Mouse (Mus musculus): Measurements from ENCODE around the gene Krtap5-4. TPM values are rescaled to one million over a fixed set of nuclear protein-coding genes. Genes with fewer than 3 reads are reported as not detected.
"Not testable (repeated sequence)": the region's sequence is repeated elsewhere in the genome, so short reads cannot be mapped to it uniquely, and the experiment has no call there.

Gene Krtap5-4
- polyA plus RNA-seq, 1 experiment, result not detected

DNA sequence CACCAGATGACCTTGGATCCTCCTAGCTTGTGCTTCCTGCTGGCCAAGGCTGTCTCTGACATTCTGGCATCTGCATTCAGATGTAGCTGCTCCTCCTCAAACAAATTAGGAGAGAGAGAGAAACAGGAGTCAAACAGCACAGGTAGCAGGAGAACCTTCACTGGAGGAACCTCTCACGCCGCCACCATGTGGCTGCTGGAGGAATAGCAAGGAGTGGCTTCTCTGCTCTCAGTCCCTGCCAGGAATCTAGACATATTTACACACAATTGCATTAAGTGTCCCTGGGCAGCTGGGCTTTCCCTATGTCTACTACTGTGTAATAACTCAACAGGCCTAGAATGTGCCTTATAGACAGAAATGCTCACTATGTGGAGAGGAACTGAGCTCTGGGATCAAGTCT, 9.5 kb upstream of the Krtap5-4 start:
- TF ChIP-seq CTCF (IDR thresholded peaks at IDR 0.05; ENCODE audit: extremely low read depth, insufficient read depth, low read length), result peak; percentile 52
- H3K27ac ChIP-seq (ENCODE audit: insufficient read depth, low read length); H3K4me1 ChIP-seq (ENCODE audit: control insufficient read depth, insufficient read depth, low read length); H3K4me3 ChIP-seq (ENCODE audit: insufficient read depth, low read length): not testable (repeated sequence)

DNA sequence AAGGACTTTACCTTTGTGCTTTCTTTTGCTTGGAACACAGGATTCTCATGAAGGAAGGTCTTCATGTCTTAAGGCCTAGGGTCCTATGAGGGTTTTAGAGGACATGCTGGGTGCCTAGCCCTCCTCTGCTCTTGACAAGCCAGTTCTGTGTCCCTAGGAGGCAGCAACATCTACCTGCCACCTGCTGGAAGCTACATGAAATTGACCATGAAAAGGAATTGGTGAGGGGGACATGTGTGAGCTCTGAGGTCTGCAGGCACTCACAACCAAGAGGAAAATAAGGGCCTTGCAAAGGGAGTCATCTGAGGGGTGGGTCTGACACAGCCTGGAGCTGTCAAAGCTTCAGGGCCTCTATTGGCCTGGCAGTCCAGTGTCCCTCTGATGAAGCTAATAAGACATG, 7.9 kb upstream of the Krtap5-4 start:
- TF ChIP-seq POLR2A (IDR thresholded peaks at IDR 0.05; ENCODE audit: extremely low read depth, insufficient read depth, low read length), result no peak
- no peak for TF ChIP-seq CTCF (IDR thresholded peaks at IDR 0.05; ENCODE audit: extremely low read depth, insufficient read depth, low read length)
- Histone ChIP-seq H3K4me1 (ENCODE audit: control insufficient read depth, insufficient read depth, low read length) (no peaks in the 10 kb centered on the region), H3K27ac (ENCODE audit: insufficient read depth, low read length) (no peak overlapping the region), H3K4me3 (ENCODE audit: insufficient read depth, low read length) (no peak overlapping the region)

DNA sequence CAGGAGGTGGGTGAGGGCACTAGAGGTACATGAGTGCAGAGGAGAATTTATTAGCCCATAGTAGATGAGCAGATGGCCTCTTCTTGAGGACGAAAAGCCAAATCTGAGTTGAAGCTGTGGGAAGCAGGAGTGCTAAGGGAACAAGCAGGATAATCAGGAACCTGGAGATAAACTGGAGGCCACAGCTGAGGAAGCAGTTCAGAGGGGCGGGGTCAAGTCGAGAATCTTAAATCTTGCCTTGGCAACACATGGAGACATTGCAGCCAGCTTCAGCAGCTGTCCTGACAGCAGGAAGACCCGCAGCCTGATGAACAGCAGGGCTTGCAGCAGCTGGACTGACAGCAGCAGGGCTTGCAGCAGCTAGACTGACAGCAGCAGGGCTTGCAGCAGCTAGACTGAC, 7.2 kb upstream of the Krtap5-4 start:
- H3K4me1 ChIP-seq (ENCODE audit: control insufficient read depth, insufficient read depth, low read length); H3K27ac ChIP-seq (ENCODE audit: insufficient read depth, low read length); H3K4me3 ChIP-seq (ENCODE audit: insufficient read depth, low read length): not testable (repeated sequence)

DNA sequence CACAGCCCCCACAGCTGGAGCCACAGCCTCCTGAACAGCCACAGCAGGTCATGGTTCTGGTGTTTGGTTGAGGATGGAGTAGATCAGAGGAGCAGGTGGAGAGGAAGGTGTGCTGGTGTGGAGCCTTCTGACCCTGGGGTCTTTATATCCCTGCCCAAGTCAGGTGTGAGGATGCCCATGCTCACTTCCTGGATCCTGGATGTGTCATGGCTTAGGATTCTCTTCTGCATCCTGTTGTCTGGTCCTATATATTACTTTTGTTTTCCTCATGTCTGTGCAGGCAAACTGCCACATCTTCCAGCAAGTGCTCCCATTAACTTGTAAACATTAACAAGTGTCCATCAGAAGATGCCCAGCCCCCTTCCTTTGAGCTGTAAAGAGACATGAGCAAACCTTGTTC, 6.3 kb upstream of the Krtap5-4 start, which contains the start of gene Krtap5-1:
Gene Krtap5-1, minus strand, starts transcription at position 101 of the 400 bp plus-strand sequence.
- not testable (repeated sequence) for H3K4me1 ChIP-seq (ENCODE audit: control insufficient read depth, insufficient read depth, low read length); H3K4me3 ChIP-seq (ENCODE audit: insufficient read depth, low read length); H3K27ac ChIP-seq (ENCODE audit: insufficient read depth, low read length)

DNA sequence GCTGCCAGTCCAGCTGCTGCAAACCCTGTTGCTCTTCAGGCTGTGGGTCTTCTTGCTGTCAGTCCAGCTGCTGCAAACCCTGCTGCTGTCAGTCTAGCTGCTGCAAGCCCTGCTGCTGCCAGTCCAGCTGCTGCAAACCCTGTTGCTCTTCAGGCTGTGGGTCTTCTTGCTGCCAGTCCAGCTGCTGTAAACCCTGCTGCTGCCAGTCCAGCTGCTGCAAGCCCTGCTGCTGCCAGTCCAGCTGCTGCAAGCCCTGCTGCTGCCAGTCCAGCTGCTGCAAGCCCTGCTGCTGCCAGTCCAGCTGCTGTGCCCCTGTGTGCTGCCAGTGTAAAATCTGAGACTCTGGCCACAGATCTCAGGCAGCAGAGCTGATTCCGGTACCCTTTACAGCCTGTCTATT, 580 bp downstream of the Krtap5-4 start:
- not testable (repeated sequence) for H3K4me3 ChIP-seq (ENCODE audit: insufficient read depth, low read length); H3K27ac ChIP-seq (ENCODE audit: insufficient read depth, low read length); H3K4me1 ChIP-seq (ENCODE audit: control insufficient read depth, insufficient read depth, low read length)

DNA sequence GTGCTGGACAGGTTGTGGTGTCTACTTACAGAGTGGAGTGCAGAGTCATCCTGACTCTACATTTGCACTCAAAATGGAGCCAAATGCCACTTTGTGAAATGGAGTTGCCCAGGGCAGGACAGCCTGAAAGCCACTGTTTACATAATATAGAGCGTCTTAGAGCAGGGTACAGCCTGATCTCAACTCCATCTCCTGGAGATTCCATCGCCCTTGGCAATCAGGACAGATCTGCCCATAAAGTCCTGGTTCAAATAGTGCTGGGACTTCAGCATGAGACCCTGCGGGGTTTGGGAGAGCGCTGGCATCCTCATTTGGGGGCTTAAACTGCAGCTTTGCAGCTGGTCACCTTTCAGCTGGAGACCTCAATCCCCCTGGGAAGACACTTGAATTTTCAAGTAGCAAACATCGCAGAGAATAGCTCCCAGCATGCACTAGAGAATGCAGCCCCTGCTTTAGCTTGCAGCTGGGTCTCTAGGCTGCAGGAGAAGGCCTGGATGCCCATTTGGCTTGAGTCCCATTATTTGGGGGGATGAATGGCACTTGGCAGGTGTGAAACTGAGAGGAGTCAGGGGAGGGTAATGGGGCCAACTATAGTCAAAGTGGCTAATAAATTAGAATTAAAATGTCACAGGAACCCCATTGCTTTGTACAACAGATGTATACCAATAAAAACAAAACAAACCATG, 11.4 kb downstream of the Krtap5-4 start:
- no peak overlapping the region for H3K27ac ChIP-seq (ENCODE audit: insufficient read depth, low read length)
- no peak for TF ChIP-seq POLR2A (IDR thresholded peaks at IDR 0.05; ENCODE audit: extremely low read depth, insufficient read depth, low read length)
- TF ChIP-seq CTCF (IDR thresholded peaks at IDR 0.05; ENCODE audit: extremely low read depth, insufficient read depth, low read length), result no peak
- H3K4me3 ChIP-seq (ENCODE audit: insufficient read depth, low read length), result no peak overlapping the region
- no peaks in the 10 kb centered on the region for H3K4me1 ChIP-seq (ENCODE audit: control insufficient read depth, insufficient read depth, low read length)

- H3K4me1 ChIP-seq (ENCODE audit: control insufficient read depth, insufficient read depth, low read length), result no peaks in the 10 kb centered on the region
- H3K27ac ChIP-seq (ENCODE audit: insufficient read depth, low read length), result no peak overlapping the region
- no peak for TF ChIP-seq POLR2A (IDR thresholded peaks at IDR 0.05; ENCODE audit: extremely low read depth, insufficient read depth, low read length)
- TF ChIP-seq CTCF (IDR thresholded peaks at IDR 0.05; ENCODE audit: extremely low read depth, insufficient read depth, low read length), result peak; percentile 77
- no peak overlapping the region for H3K4me3 ChIP-seq (ENCODE audit: insufficient read depth, low read length)
Observed at GRCm38 (mm10) chr7:142316558-142316957, 13.2 kb downstream of the Krtap5-4 start.

- H3K27ac ChIP-seq (ENCODE audit: insufficient read depth, low read length), result no peak overlapping the region
- H3K4me1 ChIP-seq (ENCODE audit: control insufficient read depth, insufficient read depth, low read length), result no peaks in the 10 kb centered on the region
- TF ChIP-seq CTCF (IDR thresholded peaks at IDR 0.05; ENCODE audit: extremely low read depth, insufficient read depth, low read length) (no peak), POLR2A (IDR thresholded peaks at IDR 0.05; ENCODE audit: extremely low read depth, insufficient read depth, low read length) (no peak)
- no peak overlapping the region for H3K4me3 ChIP-seq (ENCODE audit: insufficient read depth, low read length)
Observed at GRCm38 (mm10) chr7:142317216-142317615, 13.9 kb downstream of the Krtap5-4 start.

GRCm38 (mm10) chr7:142319124-142319523, 15.8 kb downstream of the Krtap5-4 start:
- TF ChIP-seq POLR2A (IDR thresholded peaks at IDR 0.05; ENCODE audit: extremely low read depth, insufficient read depth, low read length) (no peak), CTCF (IDR thresholded peaks at IDR 0.05; ENCODE audit: extremely low read depth, insufficient read depth, low read length) (no peak)
- no peak overlapping the region for H3K4me3 ChIP-seq (ENCODE audit: insufficient read depth, low read length)
- H3K4me1 ChIP-seq (ENCODE audit: control insufficient read depth, insufficient read depth, low read length), result no peaks in the 10 kb centered on the region
- no peak overlapping the region for H3K27ac ChIP-seq (ENCODE audit: insufficient read depth, low read length)

DNA sequence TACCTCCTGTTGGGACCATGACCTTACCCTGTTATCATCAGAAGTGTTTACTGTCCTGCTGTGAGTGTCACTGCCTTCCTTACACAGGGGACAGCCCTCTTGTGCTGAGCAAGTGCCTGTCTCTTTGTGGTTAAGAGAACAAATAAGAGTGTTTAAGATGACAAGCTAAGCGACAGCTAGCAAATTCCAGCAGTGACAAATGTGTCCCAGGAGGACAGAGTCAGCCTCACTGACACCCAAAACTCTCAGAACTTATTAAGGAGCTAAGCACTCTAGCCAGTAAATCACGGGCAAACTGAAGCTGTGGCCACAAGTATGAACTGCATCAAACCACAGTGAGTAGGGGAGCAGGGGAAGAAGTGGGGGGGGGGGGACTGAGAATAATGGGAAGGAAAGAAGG, 17.6 kb downstream of the Krtap5-4 start:
- Histone ChIP-seq H3K4me1 (ENCODE audit: control insufficient read depth, insufficient read depth, low read length) (no peaks in the 10 kb centered on the region), H3K4me3 (ENCODE audit: insufficient read depth, low read length) (no peak overlapping the region), H3K27ac (ENCODE audit: insufficient read depth, low read length) (no peak overlapping the region)
- no peak for TF ChIP-seq CTCF (IDR thresholded peaks at IDR 0.05; ENCODE audit: extremely low read depth, insufficient read depth, low read length)
- TF ChIP-seq POLR2A (IDR thresholded peaks at IDR 0.05; ENCODE audit: extremely low read depth, insufficient read depth, low read length), result no peak

DNA sequence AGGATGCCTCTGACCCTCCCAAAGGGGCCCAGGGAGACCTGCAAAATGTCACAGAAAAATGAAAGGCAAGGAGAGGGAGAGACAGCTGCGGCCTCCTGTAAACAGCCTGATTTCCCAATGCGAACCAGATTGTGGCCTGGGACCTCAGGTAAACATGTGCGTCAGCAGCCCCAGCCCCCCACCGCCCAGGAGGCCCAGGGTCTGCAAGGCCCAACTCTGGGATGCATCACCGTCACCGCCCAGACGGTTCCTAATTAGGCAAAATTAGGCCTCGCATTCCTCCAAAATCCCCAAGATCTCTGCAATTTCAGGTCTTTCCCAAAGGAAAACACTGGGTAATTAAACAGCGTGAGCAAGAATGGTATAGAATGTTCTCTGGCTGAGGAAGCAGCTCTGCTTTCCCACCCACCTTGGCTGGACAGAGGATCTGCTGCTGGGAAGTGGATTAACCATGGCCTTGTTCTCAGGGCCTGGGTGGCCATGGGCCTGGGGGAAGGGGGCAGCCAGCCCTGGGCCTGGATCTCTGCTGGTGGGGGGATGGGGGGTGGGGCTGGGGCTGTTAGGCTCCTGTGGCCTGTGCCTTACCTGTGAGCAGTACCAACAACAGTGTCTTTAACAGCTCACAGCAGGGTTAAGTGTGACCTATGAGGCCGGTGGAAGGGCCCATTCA, 18.4 kb downstream of the Krtap5-4 start:
- H3K27ac ChIP-seq (ENCODE audit: insufficient read depth, low read length); H3K4me1 ChIP-seq (ENCODE audit: control insufficient read depth, insufficient read depth, low read length): not testable (repeated sequence)

More for the DNA sequence above, 18.4 kb downstream of the Krtap5-4 start:
- H3K4me3 ChIP-seq (ENCODE audit: insufficient read depth, low read length), result not testable (repeated sequence)
